Mouse (Mus musculus) heart, postnatal 10 days (tissue): Measurements from ENCODE around the gene Cdh16. TPM values are rescaled to one million over a fixed set of nuclear protein-coding genes. Genes with fewer than 3 reads are reported as not detected.
"Not testable (repeated sequence)": the region's sequence is repeated elsewhere in the genome, so short reads cannot be mapped to it uniquely, and the experiment has no call there.

Source experiments
- DNase-seq, 2 experiments: peaks; one replicate each; pipeline ENCODE4 v3.0.0; 2021
- intact Hi-C: fragments of 180-260 bp; cut with DNase I; formaldehyde crosslinking; loops from one replicate; pipeline ENCODE4 v1.15.1; 2025
- total RNA-seq, 2 experiments: library from RNA; stranded (reverse); gene quantifications; 2 replicates each; pipeline ENCODE4 v1.2.3; 2021

Gene Cdh16
- total RNA-seq, 2 experiments from 2014 or later, result 3.2 to 3.6 TPM

DNA sequence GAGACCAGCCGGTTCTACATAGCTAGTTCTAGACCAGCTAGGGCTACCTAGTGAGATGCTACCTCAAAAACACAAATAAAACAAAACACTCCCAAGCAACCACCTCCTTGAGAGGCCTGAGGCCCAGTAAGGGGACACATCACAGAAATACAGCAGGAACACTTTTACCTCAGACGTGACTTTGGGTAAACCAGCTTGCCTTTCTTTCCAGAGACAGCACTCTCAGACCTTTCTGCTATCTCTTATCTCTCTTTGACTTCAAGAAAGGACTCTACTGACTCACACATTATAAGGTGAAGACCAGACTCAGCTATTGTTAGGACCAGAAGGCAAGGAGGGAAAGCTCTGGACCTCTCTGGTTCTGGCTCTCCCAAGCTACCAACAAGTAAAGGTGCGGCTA lies 33.9 kb downstream of the Cdh16 start:
- intact Hi-C loops, result no loop called here
- DNase-seq, result no peak

DNA sequence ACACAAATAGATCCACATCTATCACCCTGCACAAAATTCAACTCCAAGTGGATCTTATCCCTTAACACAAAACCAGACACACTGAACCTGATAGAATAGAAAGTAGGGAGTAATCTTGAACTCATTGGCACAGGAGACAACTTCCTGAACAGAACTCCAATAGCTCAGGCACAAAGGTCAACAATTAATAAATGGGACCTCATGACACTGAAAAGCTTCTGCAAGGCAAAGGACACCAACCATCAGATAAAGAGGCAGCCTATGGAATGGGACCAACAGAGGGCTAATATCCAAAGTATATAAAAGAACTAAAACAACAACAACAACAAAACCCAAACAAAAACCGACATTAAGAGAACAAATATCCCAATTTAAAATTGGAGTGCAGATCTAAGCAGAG lies 39.7 kb downstream of the Cdh16 start:
- intact Hi-C loops, result no loop called here

DNA sequence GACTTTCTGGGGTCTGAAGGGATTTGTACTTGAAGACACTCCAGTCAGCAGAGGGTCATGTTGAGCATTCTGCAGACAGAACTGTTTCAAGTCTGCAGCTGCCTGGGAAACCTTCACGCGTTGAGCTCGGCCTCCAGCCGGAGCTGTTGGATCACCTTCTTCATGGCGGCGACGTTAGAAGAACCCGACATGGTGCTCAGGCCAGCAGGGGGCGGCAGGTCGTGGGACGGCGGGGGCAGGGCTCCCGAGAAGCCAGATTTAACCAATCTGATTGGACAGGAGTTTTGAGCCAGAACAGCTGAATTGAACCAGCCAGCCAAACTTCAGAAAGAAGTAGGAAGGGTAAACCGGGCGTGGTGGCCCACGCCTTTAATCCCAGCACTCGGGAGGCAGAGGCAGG lies 46.6 kb downstream of the Cdh16 start:
- intact Hi-C loops, DNase-seq: not testable (repeated sequence)

More for the DNA sequence above, 39.7 kb downstream of the Cdh16 start:
- no peak for DNase-seq

DNA sequence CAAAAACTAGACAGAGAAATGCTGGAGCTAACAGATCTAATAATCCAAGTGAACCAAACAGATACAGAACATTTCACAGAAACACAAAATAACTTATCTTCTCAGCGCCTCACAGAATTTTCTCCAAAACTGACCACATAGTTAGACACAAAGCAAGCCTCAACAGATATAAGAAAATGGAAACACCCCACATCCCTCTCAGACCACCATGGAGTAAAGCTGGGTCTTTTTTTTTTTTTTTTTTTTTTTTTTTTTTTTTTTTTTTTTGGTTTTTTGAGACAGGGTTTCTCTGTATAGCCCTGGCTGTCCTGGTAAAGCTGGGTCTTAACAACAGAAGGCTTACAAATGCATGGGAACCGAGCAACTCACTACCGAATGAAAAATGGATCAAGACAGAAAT lies 47.4 kb downstream of the Cdh16 start:
- intact Hi-C loops, result no loop called here
- DNase-seq, result no peak

DNA sequence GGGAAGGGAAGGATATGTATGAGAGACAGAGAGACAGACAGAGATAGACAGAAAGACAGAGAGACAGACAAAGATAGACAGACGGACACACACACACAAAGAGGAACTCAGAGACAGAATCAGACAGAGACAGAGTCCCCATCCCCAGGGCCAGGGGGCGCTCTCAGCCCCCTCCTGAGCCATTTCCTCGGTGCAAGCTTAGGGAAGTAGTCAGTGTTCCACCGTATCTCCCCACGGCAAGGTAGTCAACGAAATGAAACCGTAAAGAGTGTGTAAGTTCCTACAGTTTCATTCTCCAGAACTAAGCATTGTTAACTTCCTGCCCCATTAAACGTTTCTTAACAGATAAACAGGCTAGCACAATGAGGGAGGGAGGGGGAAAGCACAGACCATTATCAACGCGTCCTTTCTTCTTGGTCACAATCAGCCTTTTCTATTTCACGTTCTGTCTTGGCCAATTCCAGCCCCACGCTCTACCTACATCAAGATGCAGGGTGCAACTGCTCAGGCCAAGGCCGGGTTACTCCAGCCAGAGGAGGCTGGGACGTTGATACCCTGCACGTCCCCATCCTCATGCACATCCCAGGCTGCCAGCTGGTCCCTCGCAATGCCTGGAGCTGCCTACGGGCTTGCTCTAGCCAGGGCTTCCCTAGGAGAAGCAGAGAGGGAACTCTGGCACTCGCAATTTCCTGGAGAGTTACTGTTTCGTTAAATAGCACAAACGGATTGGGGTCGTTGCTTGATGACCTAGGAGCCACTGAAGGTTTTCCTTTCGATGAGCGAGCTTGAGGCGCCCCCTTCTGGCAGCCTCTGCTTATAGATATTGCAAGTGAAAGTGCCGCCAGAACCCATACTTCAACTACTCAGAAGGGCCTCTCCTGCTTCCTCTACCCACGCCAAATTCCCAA lies 53.5 kb downstream of the Cdh16 start:
- DNase-seq, result peak; percentile 88 to 90
- intact Hi-C loops, result loop anchor here (1.0 kb wide), 2 partner anchors 36 to 226 kb away; partner anchors contain the start of genes Car7 and Nae1

DNA sequence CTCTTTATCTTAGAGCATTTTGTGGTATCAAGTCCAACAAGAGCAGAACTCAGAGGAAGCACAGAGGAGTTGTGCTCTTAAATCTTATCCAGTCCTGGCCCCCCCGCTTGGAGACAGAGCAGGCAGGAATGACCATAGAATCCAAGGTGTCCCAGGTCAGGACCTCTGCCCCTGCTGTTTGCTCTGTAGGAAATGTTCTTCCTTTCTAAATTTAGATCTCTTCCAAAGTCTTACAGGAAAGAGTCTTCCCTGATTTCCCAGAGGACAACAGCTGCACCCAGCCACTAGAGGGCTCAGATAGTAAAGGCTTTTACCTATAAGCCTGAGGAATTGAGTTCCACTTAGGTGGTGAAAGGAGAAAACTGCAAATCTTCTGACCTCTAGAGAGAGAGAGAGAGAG lies 54.6 kb downstream of the Cdh16 start:
- intact Hi-C loops, result loop anchor here (2.0 kb wide), 1 partner anchor 133 kb away; no protein-coding TSS in a partner anchor
- peak; percentile 34 to 45 for DNase-seq

DNA sequence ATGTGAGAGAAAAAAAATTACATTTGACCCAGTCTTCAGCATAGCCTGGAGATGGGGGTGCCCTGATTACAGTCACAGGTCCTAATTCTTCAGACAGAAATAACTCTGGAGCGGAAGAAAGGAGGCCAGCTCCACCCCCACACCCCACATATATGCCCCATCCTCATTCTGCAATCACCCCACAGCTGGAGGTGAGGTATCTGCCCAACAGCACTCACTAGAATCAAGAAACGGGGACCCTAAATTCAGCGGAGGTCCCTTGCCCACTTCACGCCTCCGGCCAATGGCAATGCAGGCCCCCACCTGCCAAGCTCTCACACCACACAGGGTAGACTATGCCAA lies 58.8 kb downstream of the Cdh16 start:
- intact Hi-C loops, result no loop called here
- no peak for DNase-seq

DNA sequence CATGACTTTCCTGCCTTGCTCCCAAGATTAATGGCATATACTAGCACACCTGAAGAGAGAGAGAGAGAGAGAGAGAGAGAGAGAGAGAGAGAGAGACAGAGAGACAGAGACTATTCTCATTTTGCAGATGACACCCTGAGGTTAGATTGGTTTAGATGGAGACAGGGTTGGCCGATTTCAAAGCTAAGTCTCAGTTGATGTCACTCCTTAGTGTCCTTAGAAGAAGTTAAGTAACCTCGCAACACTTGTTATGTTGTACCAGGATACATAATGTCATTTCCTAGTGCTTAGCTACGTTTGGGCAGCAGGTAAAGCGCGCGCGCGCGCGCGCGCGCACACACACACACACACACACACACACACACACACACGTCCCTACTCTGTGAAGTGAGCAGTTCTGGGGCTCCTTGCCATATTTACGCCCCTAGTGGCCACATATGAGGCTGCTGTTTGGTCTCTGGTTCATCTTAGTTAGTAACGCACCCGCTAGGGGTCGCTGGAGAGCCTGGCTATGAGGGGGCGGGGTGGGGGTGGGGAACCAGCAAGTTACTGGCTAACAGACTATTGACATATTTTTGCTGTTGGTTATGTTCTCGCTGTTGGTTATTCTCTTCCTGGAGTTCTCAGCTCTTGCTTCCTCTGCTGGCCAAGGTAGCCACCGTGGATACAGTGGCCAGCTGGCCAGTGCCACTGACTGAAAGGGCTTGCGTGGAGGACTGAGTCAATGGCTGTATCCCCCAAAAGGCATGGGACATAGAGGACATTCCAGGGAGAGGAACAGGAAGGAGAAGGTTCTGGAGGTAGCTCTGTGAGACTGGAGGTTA lies 59.4 kb downstream of the Cdh16 start:
- intact Hi-C loops, result no loop called here
- DNase-seq, result peak; percentile 88 to 93

DNA sequence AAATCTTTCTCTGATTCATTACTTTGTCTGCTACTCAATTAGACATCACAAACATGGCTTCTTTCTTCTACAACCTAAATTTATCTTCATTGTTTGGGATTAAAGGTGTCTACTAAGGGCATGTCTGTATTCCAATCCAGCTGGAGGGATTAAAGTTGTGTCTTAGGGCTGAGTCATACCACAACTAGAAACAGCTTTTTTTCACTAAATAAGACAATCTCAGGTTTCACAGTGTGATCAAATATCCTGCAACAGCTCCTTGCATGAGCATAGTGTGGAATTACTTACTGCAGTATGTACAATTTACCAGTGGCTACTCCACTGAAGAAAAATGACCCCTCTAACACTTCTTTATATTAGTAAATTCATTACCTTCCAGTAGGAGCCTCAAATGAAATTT lies 63.5 kb downstream of the Cdh16 start:
- intact Hi-C loops, result no loop called here
- DNase-seq, result no peak

DNA sequence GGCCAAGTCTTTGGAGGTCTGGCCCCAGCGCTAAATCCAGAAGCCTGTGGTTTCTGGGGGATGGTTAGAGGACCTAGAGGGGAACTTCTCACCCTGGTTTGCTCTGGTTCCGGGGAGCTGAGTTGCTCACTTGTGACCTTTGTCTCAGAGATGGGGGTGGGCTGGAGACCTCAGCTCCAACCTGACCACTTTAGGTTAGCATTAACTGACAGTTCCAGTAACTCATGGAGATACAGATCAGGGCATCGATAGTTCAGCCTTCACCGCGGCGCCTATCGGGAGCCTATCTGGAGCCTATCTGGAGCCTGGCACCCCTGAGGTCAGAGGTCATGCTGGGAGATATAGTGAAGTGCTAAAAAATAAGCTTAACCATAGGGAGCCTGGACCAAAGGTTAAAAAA lies 67.0 kb downstream of the Cdh16 start:
- no peak for DNase-seq
- intact Hi-C loops, result no loop called here

DNA sequence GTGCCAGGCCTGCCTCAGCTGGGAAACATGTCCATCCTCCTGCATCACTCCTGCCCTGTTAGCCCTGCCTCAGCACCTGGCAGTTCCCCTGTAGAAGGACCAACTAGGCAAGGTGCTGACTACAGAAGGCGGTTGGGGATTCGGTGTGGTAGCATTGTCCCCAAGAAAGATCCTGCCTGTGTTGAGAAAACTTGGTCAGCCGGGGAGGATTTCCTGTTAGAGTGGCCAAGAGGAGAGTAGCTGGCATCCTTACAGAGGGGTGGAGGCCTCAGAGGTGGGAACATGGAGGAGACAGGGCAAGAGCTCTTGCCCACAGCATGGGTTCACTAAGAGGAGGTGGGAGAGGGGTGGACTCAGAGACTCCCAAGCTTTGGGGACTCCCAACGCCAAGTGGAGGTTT lies 69.0 kb downstream of the Cdh16 start:
- intact Hi-C loops, result no loop called here
- DNase-seq, result no peak

Other genes starting within 250 kb of the Cdh16 start
- gene Cmtm4, start 228.6 kb downstream of the Cdh16 start, total RNA-seq, result 10 to 100 TPM; 16.4 to 16.8 TPM
- gene Dync1li2, start 181.3 kb downstream of the Cdh16 start, total RNA-seq, result 100 to 1,000 TPM in 1 of 2 experiments, 10 to 100 TPM in 1; 86.4 to 125 TPM
- not detected for gene Terb1, start 114.5 kb downstream of the Cdh16 start, total RNA-seq
- gene Nae1, start 89.8 kb downstream of the Cdh16 start, total RNA-seq, result 10 to 100 TPM; 32.9 to 36.4 TPM
- 1 to 10 TPM; 3.9 to 4.2 TPM for gene Car7, start 89.7 kb downstream of the Cdh16 start, total RNA-seq
- gene Pdp2, start 32.9 kb downstream of the Cdh16 start, total RNA-seq, result 10 to 100 TPM in 1 of 2 experiments, 1 to 10 TPM in 1; 7.2 to 10.6 TPM
- 100 to 1,000 TPM; 221 to 337 TPM for gene Rrad, start 6.9 kb upstream of the Cdh16 start, total RNA-seq
- 10 to 100 TPM; 65.1 to 71.7 TPM for gene Ciao2b, start 17.6 kb upstream of the Cdh16 start, total RNA-seq
- gene Ces2a, start 109.6 kb upstream of the Cdh16 start, total RNA-seq, result not detected
- under 1 TPM; 0.25 to 0.34 TPM for gene Ces2b, start 207.2 kb upstream of the Cdh16 start, total RNA-seq
- not detected for gene Ces2c, start 222.7 kb upstream of the Cdh16 start, total RNA-seq